ENCODE assay signal across 8 mouse cellular contexts in genomic region chr13:64162626-64163025, GRCm38 (mm10). TPM values are rescaled to one million over a fixed set of nuclear protein-coding genes. Genes with fewer than 3 reads are reported as not detected.
DNase-seq lines count a peak whose midpoint lies in the region; ATAC-seq and TF ChIP-seq lines count a peak whose summit lies in the region.

No protein-coding gene starts in this region.

- peak overlapping the region; percentile 100 for H3K4me2 ChIP-seq in liver, embryonic 12.5 days

- H3K27me3 ChIP-seq in hindbrain, embryonic 10.5 days (ENCODE audit: insufficient read depth, poor library complexity, severe bottlenecking), result peaks cover 36% of the 10 kb centered on the region
- peaks cover 32% of the 10 kb centered on the region for H3K27me3 ChIP-seq in liver, embryonic 12.5 days (replicated peaks)

- WGBS in hindbrain, embryonic 10.5 days, result 1% methylated on average over 14 of the region's 14 CpGs
- WGBS in liver, embryonic 12.5 days (ENCODE audit: insufficient replicate concordance), result 10% methylated on average over 14 of the region's 14 CpGs
- WGBS in olfactory bulb, adult 2 months, result under 1% methylated on average over 14 of the region's 14 CpGs

- H3K4me1 ChIP-seq in hindbrain, embryonic 10.5 days (replicated peaks), result peaks cover 21% of the 10 kb centered on the region
- peaks cover 28% of the 10 kb centered on the region for H3K4me1 ChIP-seq in liver, embryonic 12.5 days
- H3K4me1 ChIP-seq in olfactory bulb, adult 2 months (ENCODE audit: control insufficient read depth, insufficient read depth, low read length), result peaks cover 4% of the 10 kb centered on the region; the same call in 1 of the 2 replicates

- peak overlapping the region; percentile 90 for H3K27ac ChIP-seq in hindbrain, embryonic 10.5 days
- no peak overlapping the region for H3K27ac ChIP-seq in liver, embryonic 12.5 days
- H3K27ac ChIP-seq in olfactory bulb, adult 2 months (ENCODE audit: insufficient read depth, low read depth, low read length), result peak overlapping the region; percentile 72; the same call in 1 of the 2 replicates

- peaks cover 17% of the 10 kb centered on the region for H3K36me3 ChIP-seq in hindbrain, embryonic 10.5 days
- H3K36me3 ChIP-seq in liver, embryonic 12.5 days, result peaks cover 3% of the 10 kb centered on the region; the same call in 1 of the 2 replicates

- no peak for TF ChIP-seq POLR2A in olfactory bulb, adult 2 months (IDR thresholded peaks at IDR 0.05; ENCODE audit: insufficient read depth, low read depth, low read length)

- peaks cover 9% of the 10 kb centered on the region; the same call in 1 of the 2 replicates for H3K9me3 ChIP-seq in hindbrain, embryonic 10.5 days
- no peaks in the 10 kb centered on the region for H3K9me3 ChIP-seq in liver, embryonic 12.5 days (replicated peaks)

- H3K4me3 ChIP-seq in hindbrain, embryonic 10.5 days, result peak overlapping the region; percentile 86
- H3K4me3 ChIP-seq in liver, embryonic 12.5 days, result peak overlapping the region; percentile 82
- H3K4me3 ChIP-seq in olfactory bulb, adult 2 months (ENCODE audit: insufficient read depth, low read depth, low read length), result peak overlapping the region; percentile 94

- no peak for TF ChIP-seq CTCF in olfactory bulb, adult 2 months (IDR thresholded peaks at IDR 0.05; ENCODE audit: insufficient read depth, low read depth, low read length)

- DNase-seq in adrenal gland, postnatal 14 days, result peak; percentile 18
- DNase-seq in adrenal gland, postnatal 25 days, result no peak
- DNase-seq in right cerebral cortex, adult 2 months (ENCODE audit: low spot score in 2 of 2), result peak; percentile 38 to 42
- no peak for DNase-seq in right cerebral cortex, postnatal 36 days (ENCODE audit: low spot score in 2 of 2)
- DNase-seq in hindbrain, embryonic 10.5 days (ENCODE audit: low spot score), result peak; percentile 51

- peak overlapping the region; percentile 88 for H3K9ac ChIP-seq in liver, embryonic 12.5 days

- ATAC-seq in liver, embryonic 12.5 days, result no peak
- ATAC-seq in megakaryocyte progenitor cell, adult 5-6 weeks (replicated peaks; ENCODE audit: poor library complexity), result no peak

RNA-seq across cellular contexts. Expression of gene Habp4, which starts 1.0 kb away (rescaled TPM):
- total RNA-seq in adrenal gland, postnatal 14 days (2021), result 24.6 and 28.6 TPM in 2 replicates
- 30.9 and 34.2 TPM in 2 replicates for total RNA-seq in adrenal gland, postnatal 25 days (2021)
- polyA plus RNA-seq in hindbrain, embryonic 10.5 days (2016; fragmentation: Nextera tagmentation; extraction: Ambion mirVana), result 20.2 and 24.2 TPM in 2 replicates
- polyA plus RNA-seq in liver, embryonic 12.5 days (2016; fragmentation: Nextera tagmentation; extraction: Ambion mirVana), result 14.0 TPM in 2 replicates
- polyA plus RNA-seq in olfactory bulb, adult 2 months (2012; ENCODE audit: insufficient read depth, insufficient read length, low replicate concordance, missing spikeins), result not detected in 2 replicates
- total RNA-seq in megakaryocyte progenitor cell, adult 5-6 weeks (2015), result 3.4 and 3.9 TPM in 2 replicates
- total RNA-seq in megakaryocyte progenitor cell, adult 5-6 weeks (2017), result 2.4 TPM in 2 replicates

RNA-seq across cellular contexts. Expression of gene Zfp367, which starts 9.6 kb away (rescaled TPM):
- total RNA-seq in adrenal gland, postnatal 14 days (2021), result 28.8 and 30.8 TPM in 2 replicates
- total RNA-seq in adrenal gland, postnatal 25 days (2021), result 33.6 and 39.7 TPM in 2 replicates
- polyA plus RNA-seq in hindbrain, embryonic 10.5 days (2016; fragmentation: Nextera tagmentation; extraction: Ambion mirVana), result 12.5 and 17.1 TPM in 2 replicates
- 26.1 and 27.2 TPM in 2 replicates for polyA plus RNA-seq in liver, embryonic 12.5 days (2016; fragmentation: Nextera tagmentation; extraction: Ambion mirVana)
- not detected in 2 replicates for polyA plus RNA-seq in olfactory bulb, adult 2 months (2012; ENCODE audit: insufficient read depth, insufficient read length, low replicate concordance, missing spikeins)
- total RNA-seq in megakaryocyte progenitor cell, adult 5-6 weeks (2015), result 42.8 and 49.3 TPM in 2 replicates
- total RNA-seq in megakaryocyte progenitor cell, adult 5-6 weeks (2017), result 41.9 and 52.3 TPM in 2 replicates

RNA-seq across cellular contexts. Expression of gene Slc35d2, which starts 33.5 kb away (rescaled TPM):
- total RNA-seq in adrenal gland, postnatal 14 days (2021), result 8.6 and 9.2 TPM in 2 replicates
- total RNA-seq in adrenal gland, postnatal 25 days (2021), result 7.5 and 9.0 TPM in 2 replicates
- 5.5 and 6.9 TPM in 2 replicates for polyA plus RNA-seq in hindbrain, embryonic 10.5 days (2016; fragmentation: Nextera tagmentation; extraction: Ambion mirVana)
- polyA plus RNA-seq in liver, embryonic 12.5 days (2016; fragmentation: Nextera tagmentation; extraction: Ambion mirVana), result 3.0 and 3.6 TPM in 2 replicates
- not detected in 2 replicates for polyA plus RNA-seq in olfactory bulb, adult 2 months (2012; ENCODE audit: insufficient read depth, insufficient read length, low replicate concordance, missing spikeins)
- 3.5 and 5.4 TPM in 2 replicates for total RNA-seq in megakaryocyte progenitor cell, adult 5-6 weeks (2015)
- total RNA-seq in megakaryocyte progenitor cell, adult 5-6 weeks (2017), result 4.3 and 5.4 TPM in 2 replicates

Comparison
In these comparisons a context has a peak if more than half of its experiments do, and no peak if none do; other contexts are left out.
1. DNase-seq: peak in adrenal gland, postnatal 14 days (single experiment), right cerebral cortex, adult 2 months (2 of 2) and hindbrain, embryonic 10.5 days (single experiment); none in adrenal gland, postnatal 25 days (single experiment) and right cerebral cortex, postnatal 36 days (0 of 2).
2. Peak in every context shown above with its lines, with median percentiles within 50 percentile points of each other: H3K4me3 ChIP-seq.